Mouse (Mus musculus) thymus, postnatal 4 days (tissue): ENCODE results near the gene Gm45208.

Experiments
- DNase-seq: peaks from one replicate; pipeline ENCODE4 v3.0.0; 2021

The Gm45208 gene

DNA sequence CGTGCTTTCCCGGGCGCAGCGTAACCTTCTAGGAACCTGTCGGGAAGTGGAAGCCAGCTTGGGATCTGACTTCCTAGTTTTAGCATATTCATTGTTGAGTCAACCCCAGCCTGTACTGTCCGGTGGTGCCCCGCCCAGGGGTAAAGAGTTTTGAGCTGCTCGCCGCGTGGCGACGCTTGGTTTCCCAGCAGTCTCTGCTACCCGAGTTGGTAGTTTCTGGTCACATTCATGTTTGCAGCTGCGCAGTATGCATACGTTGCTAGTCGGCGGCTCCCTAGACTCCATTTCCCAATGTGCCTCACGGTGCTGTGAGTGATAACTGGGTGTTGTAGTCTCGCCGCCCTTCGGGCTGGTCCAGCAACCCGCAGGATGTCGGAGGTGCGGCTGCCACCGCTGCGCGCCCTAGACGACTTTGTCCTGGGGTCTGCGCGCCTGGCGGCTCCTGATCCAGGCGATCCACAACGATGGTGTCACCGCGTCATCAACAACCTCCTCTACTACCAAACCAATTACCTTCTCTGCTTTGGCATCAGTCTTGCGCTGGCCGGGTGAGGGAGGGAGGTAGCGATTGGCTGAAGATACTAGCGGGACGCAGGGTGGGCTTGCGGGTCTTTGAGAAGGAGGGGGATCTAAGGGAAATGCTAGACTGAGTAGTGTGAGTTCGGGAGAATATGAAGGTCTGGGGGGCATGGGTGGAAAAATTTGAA, 6.3 kb downstream of the Gm45208 start, which contains the start of gene Praf2:
Gene Praf2, plus strand, starts transcription at position 225 of the 707 bp plus-strand sequence.
- DNase-seq = peak; percentile 73

DNA sequence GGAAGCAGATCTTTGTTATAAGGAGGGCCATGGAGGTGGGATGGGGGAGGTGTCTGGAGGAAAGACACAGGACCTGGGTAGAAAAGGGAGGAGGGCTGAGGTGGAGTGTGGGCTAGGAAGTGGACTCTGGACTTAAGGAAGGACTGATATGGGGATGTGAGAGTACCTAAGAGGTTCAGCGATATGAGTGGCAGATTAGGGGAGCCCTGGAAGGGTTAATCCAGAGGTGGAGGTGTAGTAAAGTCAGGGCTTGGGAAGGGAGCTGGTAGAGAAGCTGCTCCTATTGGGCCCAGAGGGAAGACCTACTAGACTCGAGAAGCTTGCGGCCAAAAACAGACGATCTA, 6.8 kb downstream of the Gm45208 start:
- DNase-seq = no peak

DNA sequence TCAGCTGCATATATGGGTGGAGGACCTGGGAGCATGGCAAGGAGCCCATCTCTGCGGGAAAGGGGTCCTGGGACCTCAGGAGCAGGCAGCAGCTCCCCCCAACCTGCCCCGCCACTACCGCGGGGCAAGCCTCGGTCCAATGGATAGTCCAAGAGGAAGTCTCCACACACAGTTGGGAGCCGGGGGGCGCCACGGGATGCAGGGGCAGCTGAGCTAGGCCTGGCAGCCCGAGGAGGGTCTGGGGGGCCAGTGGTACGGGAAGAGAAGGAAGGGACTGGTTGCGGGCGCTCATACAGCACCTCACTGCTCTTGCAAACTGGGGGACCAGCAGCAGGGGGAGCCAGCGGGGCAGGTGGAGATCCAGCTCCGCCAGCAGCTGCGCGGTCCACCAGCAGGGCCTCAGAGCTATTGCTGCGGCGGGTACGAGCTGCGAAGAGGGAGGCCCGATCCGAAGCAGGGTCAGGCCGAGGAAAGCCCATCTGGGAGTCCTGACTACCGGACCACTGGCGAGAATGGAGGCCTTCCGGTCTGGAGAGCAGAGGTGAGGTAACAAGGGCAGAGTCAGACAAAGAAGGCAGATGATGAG, 11.6 kb downstream of the Gm45208 start:
- DNase-seq = peak; percentile 94

DNA sequence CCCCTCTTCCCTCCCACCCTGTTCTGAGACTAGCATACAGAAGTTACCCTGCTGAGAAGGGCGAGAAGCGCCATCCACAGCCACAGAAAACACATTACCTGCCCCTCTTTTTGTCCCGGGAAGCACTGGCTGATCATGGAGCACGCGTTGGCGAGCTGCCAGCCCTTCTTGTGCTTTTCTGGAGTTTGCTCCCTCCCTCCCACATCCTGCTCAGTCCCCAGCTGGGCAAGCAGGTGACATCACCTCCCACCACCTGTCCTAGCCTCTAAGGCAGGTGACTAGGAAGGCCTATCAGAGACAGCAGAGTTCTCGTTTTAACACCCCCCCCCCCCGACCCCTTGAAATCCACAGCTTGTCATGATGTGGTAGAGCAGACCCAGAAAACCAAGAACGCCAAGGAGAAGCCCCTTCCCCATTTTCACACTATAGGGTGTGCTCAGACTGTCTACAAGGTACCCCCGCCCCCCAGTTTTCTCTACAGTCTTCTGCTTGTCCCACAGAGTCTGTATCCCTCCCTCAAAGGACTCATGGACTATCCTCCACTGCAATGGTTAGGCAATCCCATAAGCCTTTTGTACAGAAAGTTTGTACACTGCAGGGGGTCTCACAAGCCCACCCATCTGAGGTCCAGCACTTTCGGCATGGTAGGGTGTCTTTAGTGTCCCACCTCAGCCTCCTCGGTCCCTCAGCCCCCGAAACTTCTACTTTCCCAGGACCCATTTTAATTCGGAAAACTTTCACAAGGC, 17.5 kb downstream of the Gm45208 start:
- DNase-seq = no peak

DNA sequence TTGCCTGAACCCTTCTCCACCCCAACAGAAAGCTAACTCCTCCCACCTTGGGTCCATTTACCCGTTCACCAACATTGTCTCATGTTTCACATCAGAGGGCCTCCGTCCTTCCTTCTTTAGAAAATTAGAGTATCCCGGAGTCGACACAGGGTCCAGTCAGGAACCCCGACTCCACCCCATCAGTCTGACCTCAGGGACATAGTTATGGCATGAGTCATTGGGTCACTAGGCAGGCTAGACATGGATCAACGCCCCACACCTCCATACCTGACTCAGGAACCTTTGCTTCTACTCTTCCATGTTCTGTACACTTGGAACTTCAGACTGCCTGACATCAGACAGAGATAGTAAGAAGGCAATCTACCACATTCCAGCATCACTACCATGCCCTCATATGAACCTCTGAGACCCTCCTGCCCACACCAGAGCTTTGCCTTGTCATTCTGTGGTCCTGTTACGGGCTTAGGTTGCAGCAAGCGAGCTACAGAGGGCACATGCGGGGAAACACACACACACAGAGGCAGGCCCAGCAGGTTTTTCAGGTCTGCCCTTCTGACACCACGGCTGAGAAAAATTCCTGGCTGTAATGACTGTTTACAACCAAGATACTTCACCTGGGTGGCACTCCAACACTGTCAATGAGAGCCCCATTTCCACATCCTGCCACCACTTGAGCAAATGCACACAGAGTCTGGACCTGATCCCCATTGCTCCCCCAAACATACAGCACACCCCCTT, 18.2 kb downstream of the Gm45208 start:
- DNase-seq = no peak

DNA sequence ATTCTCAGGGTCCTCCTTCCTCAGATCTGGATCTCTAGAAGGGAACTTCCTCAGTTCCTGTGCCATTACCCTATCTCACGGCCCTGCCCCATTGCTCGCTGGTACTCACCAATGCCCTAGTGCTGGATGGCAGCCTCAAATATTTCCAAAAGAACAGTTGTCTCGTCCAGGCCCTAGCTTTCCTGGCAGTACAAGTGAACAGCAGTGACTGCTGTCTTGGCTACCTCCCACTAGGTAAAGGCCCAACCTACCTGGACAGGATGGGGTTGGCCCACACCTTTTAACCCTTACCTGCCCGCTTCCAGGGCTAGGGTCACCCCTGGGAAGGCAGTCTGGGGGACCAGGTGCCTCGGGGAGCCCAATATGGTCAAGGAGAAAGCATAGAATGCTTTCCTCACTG, 19.1 kb downstream of the Gm45208 start:
- DNase-seq = no peak

DNA sequence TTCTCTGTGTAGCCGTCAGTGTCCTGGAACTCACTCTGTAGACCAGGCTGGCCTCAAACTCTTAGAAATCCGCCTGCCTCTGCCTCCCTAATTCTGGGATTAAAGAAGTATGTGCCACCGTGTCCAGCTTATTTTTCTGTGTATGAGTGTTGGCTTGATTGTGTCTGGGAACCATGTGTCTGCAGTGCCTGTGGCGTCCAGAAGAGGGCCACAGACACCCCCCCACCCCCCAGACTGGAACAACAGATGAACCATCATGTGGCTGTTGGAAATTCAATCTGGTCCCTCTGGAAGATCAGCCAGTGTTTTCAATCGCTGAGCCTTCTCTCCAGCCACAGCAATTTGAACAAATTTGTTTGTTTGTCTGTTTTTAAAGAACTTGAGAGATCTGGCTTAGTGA, 21.4 kb downstream of the Gm45208 start:
- DNase-seq = no peak

DNA sequence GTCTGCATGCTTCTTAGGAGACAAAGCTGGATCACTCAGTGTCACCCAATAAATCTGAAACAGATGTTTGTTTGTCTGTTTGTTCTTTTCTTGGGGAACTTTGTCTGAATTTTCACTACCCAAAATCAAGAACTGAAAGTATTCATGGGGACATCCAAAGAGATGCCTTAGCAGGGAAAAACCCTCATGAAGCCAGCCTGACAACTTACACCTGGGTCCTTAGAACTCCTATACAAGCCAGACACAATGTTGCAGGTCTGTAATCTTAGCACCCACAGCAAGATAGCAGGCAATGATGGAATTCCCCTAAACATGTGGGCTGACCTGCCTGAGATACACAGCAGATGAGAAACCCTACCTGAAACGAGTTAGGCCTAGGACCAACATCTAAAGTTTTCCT, 22.9 kb downstream of the Gm45208 start:
- no peak for DNase-seq

DNA sequence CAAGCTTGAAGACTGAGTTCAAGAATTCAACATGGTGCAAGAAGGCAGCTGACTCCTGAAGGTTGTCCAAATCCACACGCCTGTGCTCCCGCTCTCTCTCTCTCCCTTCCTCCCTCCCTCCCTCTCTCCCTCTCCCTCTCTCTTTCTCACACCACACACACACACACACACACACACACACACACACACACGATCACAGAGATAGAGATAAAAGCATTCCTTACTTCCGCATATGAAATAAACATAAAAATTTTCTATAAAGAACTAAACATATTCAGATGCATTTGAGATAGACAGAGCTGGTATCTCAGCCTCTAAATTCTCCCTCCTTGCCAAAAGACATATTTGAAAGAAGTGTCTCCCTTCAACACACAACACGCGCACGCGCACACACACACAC, 23.4 kb downstream of the Gm45208 start:
- no peak for DNase-seq

DNA sequence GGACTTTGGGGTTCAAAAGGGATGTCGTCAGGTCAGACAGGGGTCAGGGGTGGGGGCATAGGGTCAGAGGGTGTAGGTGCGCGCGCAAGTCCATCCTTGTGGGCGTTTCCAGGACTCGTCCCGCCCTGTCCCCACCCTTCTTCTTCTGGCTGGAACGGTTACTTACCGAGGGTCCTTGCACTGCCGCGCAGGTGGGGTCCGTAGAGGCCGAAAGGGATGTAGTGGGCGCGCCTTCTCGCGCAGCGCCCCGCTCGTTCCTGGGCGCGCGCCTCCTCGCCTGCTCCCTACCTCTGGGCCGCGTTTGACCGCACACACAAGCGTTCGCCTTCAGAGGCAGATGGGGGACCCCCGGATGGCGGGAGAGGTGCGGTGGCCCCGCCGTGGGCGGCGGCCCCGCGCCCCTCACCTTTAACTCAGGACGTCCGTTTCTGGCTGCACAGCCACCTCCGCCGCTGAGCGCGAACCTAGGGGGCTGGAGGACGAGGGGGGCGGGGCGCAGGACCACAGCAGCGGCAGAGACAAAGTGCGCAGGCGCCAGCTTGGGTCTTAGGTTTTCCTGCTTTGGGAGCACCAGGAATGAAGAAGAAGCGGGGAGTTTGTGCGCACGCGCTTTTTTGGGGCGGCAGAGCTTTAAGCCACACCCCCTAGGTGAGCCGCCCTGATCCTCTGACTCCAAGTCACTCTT, 28.5 kb downstream of the Gm45208 start, which contains the start of gene Ccdc120:
Gene Ccdc120, minus strand, starts transcription at position 474 of the 685 bp plus-strand sequence.
- peak; percentile 48 for DNase-seq

DNA sequence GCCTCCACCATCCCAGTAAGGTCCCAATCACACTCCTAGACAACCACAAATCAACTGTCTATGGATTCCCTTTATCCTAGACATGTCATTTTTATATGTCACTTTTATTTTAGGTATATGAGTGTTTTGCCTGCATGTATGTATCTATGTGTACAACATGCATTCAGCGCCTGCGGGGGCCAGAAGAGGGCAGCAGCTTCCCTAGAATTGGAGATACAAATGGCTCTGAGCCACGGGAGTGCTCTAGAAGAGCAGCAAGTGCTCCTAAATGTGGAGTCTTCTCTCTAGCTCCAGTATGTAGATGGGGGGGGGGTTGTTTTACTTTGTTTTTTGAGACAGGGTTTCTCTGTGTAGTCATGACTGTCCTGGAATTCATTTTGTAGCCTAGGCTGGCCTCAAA, 31.6 kb downstream of the Gm45208 start:
- peak; percentile 44 for DNase-seq

DNA sequence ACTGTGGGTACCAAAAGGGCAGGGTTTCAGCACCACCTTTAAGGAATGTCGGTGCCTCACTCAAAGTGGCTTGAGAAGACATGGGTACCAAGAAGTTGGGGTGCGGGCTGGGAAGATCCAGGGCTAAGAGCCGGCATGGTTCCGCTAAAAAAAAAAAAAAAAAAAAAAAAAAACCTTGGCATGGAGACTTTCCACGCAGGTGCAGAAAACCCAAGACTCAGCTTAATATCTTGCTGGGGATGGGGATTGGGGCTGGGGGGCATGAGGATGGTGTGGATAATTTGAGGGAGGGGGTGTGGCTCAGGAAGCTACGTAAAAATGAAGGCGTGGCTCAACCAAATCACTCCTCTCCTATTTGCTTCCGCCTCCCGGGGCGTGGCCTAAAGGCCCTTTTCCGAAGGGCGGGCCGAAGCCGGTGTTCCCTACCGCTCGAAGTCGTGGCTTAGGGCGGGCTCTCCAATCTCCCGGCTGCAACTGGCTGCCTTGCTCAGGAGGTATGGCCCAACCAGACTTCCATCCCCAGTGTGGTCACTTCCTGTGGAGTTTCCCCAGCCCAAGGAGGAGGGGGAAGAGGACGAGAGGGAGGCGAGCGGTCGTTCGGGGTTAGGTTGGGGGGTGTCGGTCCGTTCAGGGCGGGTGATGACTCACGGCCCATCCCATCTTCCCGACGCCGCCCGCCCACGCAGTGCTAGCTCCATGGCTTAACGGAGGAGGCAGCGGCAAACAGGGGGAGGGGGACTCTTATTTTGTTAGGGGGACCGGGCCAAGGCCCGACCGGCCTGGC, 40.3 kb downstream of the Gm45208 start, which contains the start of gene Tfe3:
Gene Tfe3, plus strand, starts transcription at position 424 of the 784 bp plus-strand sequence.
- peak; percentile 81 for DNase-seq

DNA sequence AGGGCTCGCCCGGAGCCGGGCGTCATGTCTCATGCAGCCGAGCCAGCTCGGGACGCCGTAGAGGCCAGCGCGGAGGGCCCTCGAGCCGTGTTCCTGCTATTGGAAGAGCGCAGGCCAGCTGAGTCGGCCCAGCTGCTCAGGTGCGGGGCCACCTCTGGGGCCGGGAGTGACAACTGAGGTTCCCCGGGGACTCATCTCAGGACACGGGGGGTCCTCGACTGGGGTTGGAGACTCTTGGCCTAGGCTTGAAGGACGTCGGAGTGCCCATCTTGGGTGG, 40.8 kb downstream of the Gm45208 start:
- no peak for DNase-seq

DNA sequence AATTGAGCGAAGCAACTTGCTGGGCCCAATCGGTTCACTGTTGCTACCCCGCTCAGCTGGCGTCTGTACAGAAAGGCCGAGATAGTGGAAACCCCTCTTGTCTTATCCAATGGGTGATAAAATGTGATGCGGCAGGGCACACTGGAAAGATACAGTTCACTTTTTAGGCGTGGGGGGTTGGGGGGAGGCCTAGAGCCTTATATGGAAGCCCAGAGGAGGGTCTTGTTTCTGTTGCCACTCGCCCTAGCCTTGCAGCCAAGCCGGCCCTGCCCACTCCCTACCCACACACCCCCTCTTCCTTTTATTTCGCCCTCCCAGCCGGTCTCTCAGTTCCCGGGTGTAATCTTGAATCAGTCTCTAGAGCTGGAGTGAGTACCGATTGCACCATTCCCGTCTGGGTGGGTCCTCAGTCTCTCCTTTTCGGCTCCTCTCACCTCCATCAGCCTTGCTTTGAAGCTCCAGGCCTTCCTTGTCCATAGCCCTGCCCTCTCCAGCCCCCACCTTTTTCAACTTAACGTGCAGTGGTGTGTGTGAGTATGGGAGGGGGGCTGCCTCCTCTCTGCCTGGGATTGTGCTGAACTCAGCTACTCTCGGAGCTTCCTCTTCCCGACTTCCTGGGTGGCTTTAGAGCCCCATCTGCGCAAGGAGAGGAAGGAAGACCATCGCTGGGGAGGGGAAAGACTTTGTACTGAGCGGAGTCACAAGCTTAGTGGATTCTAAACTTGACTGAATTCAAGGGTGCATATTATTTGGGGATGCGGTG, 41.8 kb downstream of the Gm45208 start:
- peak; percentile 9 for DNase-seq

DNA sequence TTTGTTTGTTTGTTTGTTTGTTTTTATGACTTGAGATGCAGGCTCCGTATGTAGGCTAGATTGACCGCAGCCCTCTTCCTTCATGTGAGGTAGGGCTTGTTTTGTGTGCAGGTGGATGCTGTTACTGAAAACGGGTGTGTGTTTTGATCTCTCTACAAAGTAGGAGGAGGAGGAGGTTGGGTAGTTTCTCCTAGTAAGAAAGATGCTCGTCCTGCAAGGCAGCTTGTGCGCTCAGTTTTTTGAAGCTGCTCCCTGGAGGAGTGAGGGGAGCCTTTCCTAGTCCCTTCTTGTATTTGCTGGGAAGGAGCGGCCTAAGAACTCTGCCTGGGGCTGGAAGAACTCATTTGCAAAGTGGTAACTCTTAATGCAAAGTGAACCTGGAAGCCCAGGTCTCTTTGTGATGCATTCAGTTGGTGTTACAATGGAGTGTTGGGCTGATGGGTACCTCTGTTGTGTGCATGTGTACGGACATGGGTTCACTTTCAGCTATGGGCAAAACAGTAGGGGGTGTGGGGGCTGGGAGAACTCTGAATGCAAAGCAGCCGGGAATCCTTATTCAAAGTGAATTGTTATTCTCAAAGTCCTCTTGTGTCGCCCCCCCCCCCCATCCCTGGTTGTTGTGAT, 42.7 kb downstream of the Gm45208 start:
- DNase-seq = no peak

DNA sequence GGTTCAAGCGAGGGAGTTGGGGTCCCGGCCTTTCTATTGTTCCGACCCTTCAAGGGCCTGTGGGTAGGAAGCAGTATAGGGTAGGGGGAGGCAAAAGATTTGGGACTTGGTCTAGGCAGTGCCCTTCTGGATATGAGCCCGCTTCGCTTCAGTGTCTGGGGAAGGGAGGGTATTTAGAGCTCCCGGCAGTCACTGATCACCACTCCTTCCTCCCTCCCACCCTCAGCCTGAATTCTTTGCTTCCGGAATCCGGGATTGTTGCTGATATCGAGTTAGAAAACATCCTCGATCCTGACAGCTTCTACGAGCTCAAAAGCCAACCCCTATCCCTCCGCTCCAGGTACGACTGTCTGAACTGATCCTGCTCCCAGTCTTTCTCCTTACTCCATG, 43.2 kb downstream of the Gm45208 start:
- no peak for DNase-seq

DNA sequence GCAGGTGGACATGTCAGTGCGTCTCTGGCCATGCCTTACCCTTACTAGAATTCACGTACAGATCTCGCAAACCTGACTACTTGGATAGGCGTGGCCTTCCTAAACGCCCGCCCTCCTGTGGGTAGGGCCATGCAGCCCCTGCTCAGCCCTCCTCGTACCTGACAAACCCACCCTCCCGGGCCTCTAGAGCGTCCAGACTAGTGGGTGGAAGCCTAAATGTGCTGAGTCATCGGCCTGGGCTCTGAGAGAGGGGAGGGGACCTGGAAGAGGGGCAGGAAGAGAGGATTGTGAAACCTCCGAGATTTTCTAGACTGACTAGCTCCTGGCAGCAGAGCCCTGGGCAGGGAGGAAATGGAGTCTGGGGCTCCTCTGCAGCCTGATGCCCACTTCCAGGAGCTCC, 43.7 kb downstream of the Gm45208 start:
- DNase-seq = peak; percentile 28

DNA sequence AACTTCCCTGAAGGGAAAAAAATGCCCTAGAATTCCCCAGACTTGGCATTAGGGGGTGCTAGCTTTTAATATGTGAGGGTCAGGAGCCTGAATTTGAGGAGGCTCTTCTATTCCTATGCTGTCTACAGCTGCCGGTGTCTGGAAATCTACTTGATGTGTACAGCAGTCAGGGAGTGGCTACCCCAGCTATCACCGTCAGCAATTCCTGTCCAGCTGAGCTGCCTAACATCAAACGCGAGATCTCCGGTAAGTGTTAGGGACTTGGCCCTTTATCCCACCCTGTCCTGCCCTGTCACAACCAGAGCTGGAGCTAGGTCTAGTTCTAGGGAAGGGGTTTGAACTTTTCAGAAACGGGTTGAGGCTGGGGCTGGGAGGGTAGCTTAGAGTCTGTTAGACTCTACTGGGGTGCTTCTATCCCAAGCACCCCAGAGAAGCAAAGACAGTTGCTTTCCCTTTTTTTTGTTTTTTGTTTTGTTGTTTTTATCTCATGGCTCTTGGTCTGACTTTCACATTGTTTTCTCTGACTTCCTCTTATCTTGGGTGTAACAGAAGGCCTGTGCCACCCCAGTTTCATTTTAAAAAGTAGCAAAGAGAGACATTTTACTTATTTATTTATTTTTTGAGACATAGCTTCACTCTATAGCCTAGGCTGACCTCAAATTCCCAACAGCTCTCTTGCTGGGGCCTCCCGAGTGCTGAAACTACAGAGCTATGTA, 47.4 kb downstream of the Gm45208 start:
- DNase-seq = no peak

DNA sequence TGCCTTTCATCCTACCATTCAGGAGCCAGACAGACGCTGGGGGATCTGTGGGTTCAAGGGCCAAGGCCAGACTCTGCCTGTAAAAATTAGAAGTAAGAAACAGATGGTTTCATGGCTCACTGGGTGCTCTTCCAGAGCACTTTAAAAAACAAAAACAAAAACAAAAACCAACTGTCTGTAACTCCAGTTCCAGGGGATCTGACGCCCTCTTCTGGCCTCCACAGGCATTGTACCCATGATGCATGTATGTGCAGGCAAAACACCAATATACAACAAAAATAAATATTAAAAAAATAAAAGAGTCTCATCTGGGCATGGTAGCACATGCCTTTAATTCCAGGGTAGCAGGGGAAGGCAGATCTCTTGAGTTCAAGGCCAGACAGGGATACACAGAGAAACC, 50.7 kb downstream of the Gm45208 start:
- peak; percentile 52 for DNase-seq
